Mouse (Mus musculus): ENCODE measurements around the gene Cyb5r1.

Cyb5r1 gene

DNA sequence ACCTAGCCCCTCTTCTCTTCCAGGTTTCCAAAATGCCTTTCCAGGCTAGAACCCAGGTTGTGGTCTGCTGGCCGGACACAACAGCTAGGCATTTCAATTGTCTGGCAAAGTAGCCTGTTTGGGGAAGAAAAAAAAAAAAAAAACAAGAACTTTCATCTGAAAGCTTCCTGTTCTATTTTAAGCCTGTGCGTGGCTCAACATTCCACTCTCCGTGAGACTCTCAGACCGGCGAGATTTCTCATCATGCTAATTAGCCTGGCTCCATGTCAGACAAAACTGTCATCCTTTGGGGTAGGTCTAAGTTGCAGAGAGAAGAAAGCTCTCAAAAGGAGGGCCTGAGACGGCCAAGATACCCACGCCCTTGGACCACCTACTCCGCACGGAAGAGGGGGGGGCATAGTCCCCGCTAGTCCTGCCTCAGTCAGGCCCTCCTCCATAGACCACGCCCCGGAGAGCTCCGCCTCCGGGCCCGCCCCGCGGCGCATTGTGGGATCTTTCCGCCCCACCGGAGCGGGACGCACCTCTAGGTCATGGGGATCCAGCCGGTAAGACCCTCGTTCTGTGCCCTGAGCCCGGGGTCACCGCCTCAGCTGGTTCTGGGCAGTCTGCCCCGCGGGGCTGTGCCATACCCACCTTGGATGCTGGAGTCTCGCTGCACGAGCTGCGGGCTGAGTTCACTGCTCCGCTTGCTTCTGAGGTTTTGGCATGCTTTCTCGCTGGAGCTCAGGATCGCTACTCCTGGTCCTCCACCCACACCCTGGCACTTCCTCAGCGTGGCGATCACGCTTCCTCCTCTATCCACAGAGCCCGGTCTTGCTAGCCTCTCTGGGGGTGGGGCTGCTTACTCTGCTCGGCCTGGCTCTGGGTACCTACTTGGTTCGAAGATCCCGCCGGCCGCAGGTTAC, at the start of gene Cyb5r1:
TSS of gene Cyb5r1 (plus strand) at position 51 of the 905 bp plus-strand sequence.
- peak; percentile 96 for DNase-seq (ENCODE audit: low read depth, low spot score)

GRCm38 (mm10) chr1:134357461-134357860, 47.9 kb upstream of the Cyb5r1 start:
- no peak for DNase-seq (ENCODE audit: low read depth, low spot score)

- peak; percentile 37 for DNase-seq (ENCODE audit: low read depth, low spot score)
These were observed 44.7 kb upstream of the Cyb5r1 start for GRCm38 (mm10) chr1:134360656-134361055.

GRCm38 (mm10) chr1:134361195-134361856, 44.0 kb upstream of the Cyb5r1 start:
- peak; percentile 21 for DNase-seq (ENCODE audit: low read depth, low spot score)

GRCm38 (mm10) chr1:134361857-134362212, 43.5 kb upstream of the Cyb5r1 start, which contains the start of gene Tmem183a:
TSS of gene Tmem183a (minus strand) at chr1:134361979.
- DNase-seq (ENCODE audit: low read depth, low spot score), result peak; percentile 98

DNA sequence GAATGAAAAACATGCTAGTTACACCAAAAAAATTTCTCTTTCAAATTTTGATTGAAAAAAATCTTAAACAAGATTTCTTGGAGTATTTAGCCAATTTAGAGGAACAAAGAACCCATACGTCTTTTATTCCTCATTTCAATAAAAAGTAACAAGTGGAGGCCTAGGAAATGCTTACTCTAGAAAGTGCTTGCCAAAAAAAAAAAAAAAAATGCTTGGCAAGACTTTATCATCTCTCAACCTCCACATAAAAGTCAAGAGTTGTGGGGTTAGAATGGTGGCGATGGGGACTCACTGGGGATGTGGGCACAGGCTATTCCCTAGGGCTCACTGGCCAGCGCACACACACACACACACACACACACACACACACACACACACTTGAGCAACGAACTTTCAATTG, 42.2 kb upstream of the Cyb5r1 start:
- no peak for DNase-seq (ENCODE audit: low read depth, low spot score)

DNA sequence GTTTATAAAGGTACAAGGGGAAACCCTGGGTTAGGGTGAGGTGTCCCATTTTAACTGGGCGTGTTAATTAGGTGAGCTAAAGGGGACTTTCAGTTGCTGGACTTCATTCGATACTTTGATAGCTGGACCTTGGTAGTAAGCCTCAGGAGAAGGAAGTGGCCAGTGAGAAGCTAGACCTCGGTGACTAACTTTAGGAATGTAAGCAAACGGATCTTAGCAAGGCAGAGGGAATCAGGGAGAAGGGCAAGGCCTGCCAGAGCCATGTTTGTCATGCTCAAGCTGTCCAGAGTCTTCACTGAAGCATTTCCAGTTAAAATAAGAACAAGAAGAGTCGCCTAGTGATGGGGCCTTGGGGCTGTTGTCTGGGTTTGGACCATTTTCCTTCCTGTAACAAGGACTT, 39.9 kb upstream of the Cyb5r1 start:
- no peak for DNase-seq (ENCODE audit: low read depth, low spot score)

DNA sequence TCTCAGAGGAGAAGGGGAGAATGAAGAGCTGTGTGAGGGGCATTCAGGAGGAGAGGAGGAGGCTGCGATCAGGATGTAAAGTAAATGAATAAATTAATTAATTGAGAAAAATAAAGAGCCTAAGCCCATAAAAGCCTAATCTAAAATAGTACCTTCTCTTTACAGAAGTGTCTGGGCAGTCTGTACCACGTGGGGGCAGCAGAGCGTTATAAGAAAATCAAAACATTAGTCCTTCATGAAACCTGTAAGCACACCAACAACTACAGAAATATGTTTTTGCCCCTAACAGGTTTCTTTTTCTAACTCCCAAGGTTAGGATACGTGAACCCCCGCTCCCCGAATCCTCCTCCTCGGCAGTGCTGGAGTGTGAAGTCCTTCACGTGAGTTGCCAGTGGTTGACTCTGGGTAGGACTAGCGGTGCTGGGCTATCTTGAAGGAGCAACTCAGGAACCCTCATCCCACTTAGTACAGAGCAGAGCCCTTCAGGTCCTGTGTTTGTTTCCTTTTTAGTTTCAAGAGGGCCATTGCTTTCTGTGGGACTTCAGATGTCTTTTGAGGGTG, 36.5 kb upstream of the Cyb5r1 start:
- DNase-seq (ENCODE audit: low read depth, low spot score), result peak; percentile 74

- no peak for DNase-seq (ENCODE audit: low read depth, low spot score)
These were observed 31.2 kb upstream of the Cyb5r1 start for GRCm38 (mm10) chr1:134374124-134374523.

- no peak for DNase-seq (ENCODE audit: low read depth, low spot score)
These were observed 24.3 kb upstream of the Cyb5r1 start for GRCm38 (mm10) chr1:134381051-134381450.

GRCm38 (mm10) chr1:134381795-134382625, 23.3 kb upstream of the Cyb5r1 start:
- peak; percentile 85 for DNase-seq (ENCODE audit: low read depth, low spot score)

GRCm38 (mm10) chr1:134384581-134384980, 20.8 kb upstream of the Cyb5r1 start:
- peak; percentile 91 for DNase-seq (ENCODE audit: low read depth, low spot score)

DNA sequence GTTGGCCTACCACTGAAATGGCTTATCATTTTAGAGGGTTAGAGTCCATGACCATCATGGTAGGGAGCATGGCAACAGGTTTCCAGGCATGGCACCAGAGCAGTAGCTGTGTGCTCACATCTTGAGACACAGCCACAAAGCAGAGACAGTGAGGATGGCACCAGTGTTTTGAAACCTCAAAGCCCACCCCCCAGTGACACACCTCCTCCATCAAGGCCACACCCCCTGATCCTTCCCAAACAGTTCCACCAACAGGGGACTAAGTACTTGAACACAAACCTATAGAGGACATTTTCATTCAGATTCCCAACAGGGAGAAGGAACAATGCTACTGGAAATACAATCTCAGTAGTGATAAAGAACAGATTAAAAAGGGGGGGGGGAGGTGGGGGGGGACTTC, 20.2 kb upstream of the Cyb5r1 start:
- peak; percentile 70 for DNase-seq (ENCODE audit: low read depth, low spot score)

DNA sequence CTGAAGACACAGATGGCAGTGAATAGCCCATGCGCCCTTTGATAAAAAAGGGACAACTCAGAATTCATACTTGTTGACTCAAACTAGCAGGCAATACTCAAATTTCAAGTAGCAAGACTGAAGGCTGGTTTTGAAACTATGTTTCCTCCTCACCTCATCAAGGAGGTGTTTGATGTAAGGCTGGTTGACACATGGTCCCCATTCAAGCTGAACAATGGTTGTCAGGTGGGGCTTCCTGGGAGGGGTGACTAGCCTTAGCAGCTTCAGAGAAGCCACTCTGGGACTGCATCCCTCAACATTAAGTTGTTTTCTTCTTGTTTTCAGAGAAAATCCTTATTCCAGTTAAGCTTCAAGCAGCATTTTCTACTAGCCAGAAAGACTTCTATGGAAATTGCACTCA, 19.7 kb upstream of the Cyb5r1 start, which contains the start of gene 4933406M09Rik:
TSS of gene 4933406M09Rik (plus strand) at position 275 of the 400 bp plus-strand sequence.
- DNase-seq (ENCODE audit: low read depth, low spot score), result no peak

DNA sequence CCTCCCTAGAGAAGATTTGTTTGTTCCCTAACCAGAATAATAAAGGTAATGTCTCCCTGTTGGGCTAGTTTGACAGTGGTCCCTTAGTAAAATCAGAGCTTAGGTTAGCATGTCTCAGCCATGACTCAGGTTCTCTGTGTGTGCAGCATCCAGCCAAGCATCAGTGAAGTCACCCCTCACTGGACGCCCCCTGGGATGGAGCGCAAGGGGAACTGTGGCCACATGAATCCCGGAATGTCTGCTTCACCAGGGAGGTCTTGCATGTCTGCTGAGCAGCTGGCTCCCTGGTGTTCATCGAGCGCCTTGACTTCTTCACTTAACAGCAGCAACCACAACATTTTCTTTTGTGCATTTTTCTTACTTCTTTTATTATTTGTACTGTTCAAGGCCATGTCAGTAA, 11.5 kb upstream of the Cyb5r1 start:
- no peak for DNase-seq (ENCODE audit: low read depth, low spot score)

GRCm38 (mm10) chr1:134398210-134398609, 7.1 kb upstream of the Cyb5r1 start:
- DNase-seq (ENCODE audit: low read depth, low spot score), result no peak

- DNase-seq (ENCODE audit: low read depth, low spot score), result peak; percentile 90
These were observed 5.6 kb upstream of the Cyb5r1 start for GRCm38 (mm10) chr1:134399735-134400134.

GRCm38 (mm10) chr1:134406414-134406771, 1.0 kb downstream of the Cyb5r1 start:
- DNase-seq (ENCODE audit: low read depth, low spot score), result no peak

DNA sequence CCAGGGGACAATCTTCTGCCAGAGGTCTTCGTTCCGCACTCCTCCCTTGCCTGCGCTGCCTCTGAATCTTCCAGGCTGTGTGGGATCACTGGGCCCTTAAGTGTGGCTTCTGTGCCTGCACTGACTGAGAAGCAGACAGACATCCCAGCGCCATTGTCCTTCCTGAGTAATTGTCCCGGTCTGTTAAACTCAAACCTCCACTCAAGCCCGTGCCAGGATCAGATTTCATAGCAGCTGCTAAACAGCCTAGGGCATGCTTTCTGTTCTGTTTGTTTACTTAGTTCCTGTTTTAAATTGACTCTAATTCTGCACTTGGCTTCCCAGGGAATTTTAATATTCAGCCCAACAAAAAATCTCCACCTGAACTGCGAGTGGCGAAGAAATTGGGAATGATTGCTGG, 2.7 kb downstream of the Cyb5r1 start:
- no peak for DNase-seq (ENCODE audit: low read depth, low spot score)

DNA sequence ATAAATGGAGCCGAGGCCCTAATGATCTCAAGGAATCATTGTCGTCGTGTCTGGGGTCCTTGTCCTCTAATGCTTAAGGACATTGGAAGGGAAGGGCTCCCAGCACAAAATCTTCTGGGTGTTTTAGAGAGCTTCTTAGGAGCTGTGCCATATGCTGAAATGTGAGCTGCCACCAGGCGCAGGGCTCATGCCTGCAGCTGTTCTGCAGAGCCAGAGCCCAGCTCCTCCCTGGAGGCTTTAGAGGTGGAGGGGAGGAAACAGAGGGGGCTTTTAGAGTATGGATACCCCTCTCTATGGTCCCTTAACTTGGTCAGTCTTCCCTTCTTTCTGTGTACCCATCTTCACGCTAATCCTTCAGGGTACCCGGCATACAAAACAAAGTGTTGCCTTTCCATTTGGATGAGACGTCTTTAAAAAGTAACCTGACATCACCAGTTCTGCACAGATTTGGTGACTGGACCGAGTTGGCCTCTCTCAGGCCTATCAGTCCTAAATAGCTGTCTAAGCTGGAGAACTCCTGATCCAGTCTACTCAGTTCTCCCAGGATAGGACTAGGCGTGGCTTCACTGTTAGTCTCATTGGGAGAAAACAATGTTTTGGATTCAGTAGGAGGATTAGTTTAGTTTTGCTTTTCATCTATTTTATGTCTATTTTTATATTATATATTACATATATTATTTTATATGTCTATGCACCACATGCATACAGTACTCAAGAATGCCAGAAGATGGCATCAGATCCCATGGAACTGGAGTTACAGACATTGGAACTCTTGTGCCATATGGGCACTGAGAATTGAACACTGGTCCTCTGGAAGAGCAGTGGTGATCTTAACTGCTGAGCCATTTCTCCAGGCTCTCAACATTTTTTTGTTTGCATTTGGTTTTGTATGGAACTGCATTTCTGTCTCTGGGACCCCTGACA, 6.6 kb downstream of the Cyb5r1 start:
- DNase-seq (ENCODE audit: low read depth, low spot score), result no peak

GRCm38 (mm10) chr1:134414038-134414437, 8.7 kb downstream of the Cyb5r1 start:
- no peak for DNase-seq (ENCODE audit: low read depth, low spot score)
